Mouse (Mus musculus): ENCODE data around the gene Il17c.

GRCm38 (mm10) chr8:122426145-122426544, 4.3 kb downstream of the Il17c start:
- no peak for TF ChIP-seq GATA1 (IDR thresholded peaks at IDR 0.05; ENCODE audit: borderline replicate concordance, low read length)
- no peak for TF ChIP-seq FLI1 (IDR thresholded peaks at IDR 0.05; ENCODE audit: low read length)

All from megakaryocyte, embryonic 14.5 days (primary cell).